Mouse (Mus musculus) embryonic facial prominence, embryonic 15.5 days (tissue): ENCODE measurements at regions not wholly inside any gene's neighbourhood (a gene's known extent, or its start where the extent isn't known, plus 50 kb on each side); places are given as distances from the start of the nearest gene placed in this dataset.
"Not testable (repeated sequence)": the region's sequence is repeated elsewhere in the genome, so short reads cannot be mapped to it uniquely, and the experiment has no call there.

Experiments used
- ATAC-seq: fragments of 200-750 bp; cut with Nextera tagmentation; 2 replicates; pipeline ENCODE4 v1.8.0; 2017; ENCODE audit warnings: low read depth, moderate TSS enrichment; ENCODE audit not compliant: insufficient number of reproducible peaks, low FRiP score, low TSS enrichment
- H3K27ac ChIP-seq: fragments of 300-500 bp; sonication (generic); replicated peaks from 2 replicates; pipeline ENCODE4 v1.5.1; 2015; ENCODE audit warnings: mild to moderate bottlenecking, inconsistent platforms
- H3K27me3 ChIP-seq: fragments of 300-500 bp; sonication (generic); 2 replicates; pipeline ENCODE4 v1.6.1; 2015; ENCODE audit warnings: inconsistent platforms
- H3K36me3 ChIP-seq: fragments of 300-500 bp; sonication (generic); 2 replicates; pipeline ENCODE4 v1.6.1; 2015; ENCODE audit warnings: mild to moderate bottlenecking, inconsistent platforms
- H3K4me1 ChIP-seq: fragments of 300-500 bp; sonication (generic); 2 replicates; pipeline ENCODE4 v1.6.1; 2015; ENCODE audit warnings: inconsistent platforms
- H3K4me2 ChIP-seq: fragments of 300-500 bp; sonication (generic); replicated peaks from 2 replicates; pipeline ENCODE4 v1.6.1; 2015; ENCODE audit warnings: mild to moderate bottlenecking, inconsistent platforms
- H3K4me3 ChIP-seq: fragments of 300-500 bp; sonication (generic); replicated peaks from 2 replicates; pipeline ENCODE4 v1.5.1; 2015; ENCODE audit warnings: mild to moderate bottlenecking, inconsistent platforms
- H3K9ac ChIP-seq: fragments of 300-500 bp; sonication (generic); 2 replicates; pipeline ENCODE4 v1.6.1; 2015; ENCODE audit warnings: inconsistent platforms
- H3K9me3 ChIP-seq: fragments of 300-500 bp; sonication (generic); replicated peaks from 2 replicates; pipeline ENCODE4 v1.6.1; 2016; ENCODE audit warnings: inconsistent platforms
- WGBS: fragments of 180-500 bp; shearing (Covaris S2); methylation state at CpG from one replicate; pipeline ENCODE4 v1.1.7; 2015; 5-methylcytosine and 5-hydroxymethylcytosine counted together

DNA sequence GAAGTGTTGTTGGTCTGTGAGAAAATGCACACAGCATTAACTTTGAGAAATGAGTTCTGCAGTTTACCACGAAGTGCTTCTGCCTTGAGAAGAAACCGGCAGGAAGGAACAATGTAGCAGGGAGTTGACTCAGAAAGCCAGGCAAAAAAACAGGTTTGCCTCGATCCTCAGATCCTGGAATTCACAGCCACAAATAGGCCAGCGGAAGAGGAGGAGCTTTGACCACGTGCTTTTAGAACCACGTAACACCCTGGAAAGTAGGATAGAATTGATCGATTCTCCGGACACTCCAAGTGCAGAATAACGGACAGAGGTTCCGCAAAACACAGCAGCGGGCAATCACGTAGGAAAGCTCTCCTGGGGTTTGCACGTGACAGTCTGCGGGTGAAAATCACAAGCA lies 106.0 kb upstream of the Rhobtb1 start:
- Histone ChIP-seq H3K9ac (no peak overlapping the region), H3K4me1 (peaks cover 26% of the 10 kb centered on the region), H3K27ac (peak overlapping the region; percentile 41), H3K4me2 (0 out of 2 replicates have a peak overlapping the region, but pooled peaks have one; percentile 6), H3K27me3 (no peaks in the 10 kb centered on the region), H3K36me3 (no peaks in the 10 kb centered on the region), H3K4me3 (no peak overlapping the region), H3K9me3 (no peaks in the 10 kb centered on the region)
- 48% methylated on average over 14 of the region's 14 CpGs for WGBS
- ATAC-seq, result no peak

DNA sequence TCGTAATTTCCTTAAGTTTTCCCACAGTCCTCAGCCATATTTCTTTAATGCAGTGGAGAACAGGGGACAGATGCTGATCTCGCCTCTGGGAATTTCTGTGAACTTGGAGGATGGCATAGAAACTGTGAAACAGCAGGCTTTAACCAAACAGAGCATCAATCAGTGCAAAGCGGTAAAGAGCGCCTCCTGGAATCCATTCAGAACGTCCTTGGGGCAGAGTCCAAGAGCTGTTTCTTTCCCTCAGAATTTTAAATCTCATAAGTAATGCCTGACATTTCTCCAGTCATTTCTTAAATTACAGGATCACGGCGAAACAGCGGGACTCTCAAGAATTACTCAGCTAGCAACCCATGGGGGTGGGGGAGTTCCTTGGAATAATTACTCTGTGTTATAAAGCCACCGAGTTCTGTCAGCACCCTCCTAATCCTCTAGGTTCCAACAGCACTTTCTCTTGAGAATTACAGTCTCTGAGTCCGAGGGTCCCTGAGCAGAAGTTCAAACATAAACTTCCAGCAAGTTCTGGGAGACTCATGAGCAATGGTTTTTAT lies 105.2 kb upstream of the Rhobtb1 start:
- H3K4me2 ChIP-seq, result peak overlapping the region; percentile 15; the same call in 1 of the 2 replicates
- no peak overlapping the region for H3K4me3 ChIP-seq
- 12% methylated on average over 10 of the region's 10 CpGs for WGBS
- no peak overlapping the region for H3K9ac ChIP-seq
- ATAC-seq, result peak; percentile 69; the same call in 1 of the 2 replicates
- no peaks in the 10 kb centered on the region for H3K9me3 ChIP-seq
- no peaks in the 10 kb centered on the region for H3K36me3 ChIP-seq
- no peaks in the 10 kb centered on the region for H3K27me3 ChIP-seq
- peaks cover 26% of the 10 kb centered on the region for H3K4me1 ChIP-seq
- peak overlapping the region; percentile 74 for H3K27ac ChIP-seq

DNA sequence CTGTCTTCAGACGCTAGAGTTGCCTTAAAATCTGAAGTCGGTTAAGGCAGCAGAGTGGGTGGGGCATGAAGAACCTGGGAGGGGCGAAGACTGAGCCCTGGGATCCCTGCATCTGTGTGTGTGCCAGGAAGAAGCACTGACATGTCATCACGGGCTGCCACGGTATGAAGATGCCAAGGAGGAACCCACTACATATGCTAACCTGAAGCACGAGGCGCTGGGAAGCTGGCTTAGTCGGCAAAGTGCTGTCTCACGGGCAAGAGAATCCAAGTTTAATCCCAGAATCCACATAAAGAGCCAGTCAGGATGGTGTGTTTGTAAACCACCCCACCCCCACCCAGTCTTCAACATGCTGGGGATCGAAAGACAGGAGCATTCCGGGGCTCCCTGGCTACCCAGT lies 73.2 kb upstream of the Rhobtb1 start:
- no peak for ATAC-seq
- Histone ChIP-seq H3K36me3 (no peaks in the 10 kb centered on the region), H3K9me3 (no peaks in the 10 kb centered on the region), H3K27ac (no peak overlapping the region), H3K4me2 (no peak overlapping the region), H3K27me3 (no peaks in the 10 kb centered on the region), H3K9ac (no peak overlapping the region), H3K4me3 (no peak overlapping the region), H3K4me1 (0 out of 2 replicates have a peak, but pooled peaks cover 3% of the 10 kb centered on the region)
- 59% methylated on average over 11 of the region's 11 CpGs for WGBS

DNA sequence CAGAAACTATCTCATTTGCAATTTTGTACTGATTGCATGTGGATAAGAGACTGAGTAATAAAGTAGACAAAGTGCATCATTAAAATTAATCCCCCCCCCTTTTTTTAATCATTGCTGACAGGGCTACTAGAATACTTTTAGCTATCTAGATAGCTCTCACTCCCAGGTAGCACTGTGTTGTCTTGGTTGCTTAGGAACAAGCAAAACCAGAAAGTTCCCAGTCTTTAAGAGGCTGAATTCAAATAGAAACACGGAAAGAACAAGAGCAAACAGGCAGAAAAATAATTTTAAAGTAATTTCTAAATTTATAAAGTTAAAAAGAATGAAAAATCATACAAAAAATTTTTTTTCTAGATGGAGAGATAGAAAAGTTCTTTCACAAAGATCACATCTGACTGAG lies 65.0 kb upstream of the Rhobtb1 start:
- Histone ChIP-seq H3K4me2 (no peak overlapping the region), H3K9me3 (no peaks in the 10 kb centered on the region), H3K4me3 (no peak overlapping the region), H3K36me3 (no peaks in the 10 kb centered on the region), H3K27me3 (no peaks in the 10 kb centered on the region), H3K9ac (no peak overlapping the region), H3K4me1 (no peaks in the 10 kb centered on the region), H3K27ac (no peak overlapping the region)
- WGBS, result 76% methylated on average over 1 of the region's 1 CpGs
- no peak for ATAC-seq

DNA sequence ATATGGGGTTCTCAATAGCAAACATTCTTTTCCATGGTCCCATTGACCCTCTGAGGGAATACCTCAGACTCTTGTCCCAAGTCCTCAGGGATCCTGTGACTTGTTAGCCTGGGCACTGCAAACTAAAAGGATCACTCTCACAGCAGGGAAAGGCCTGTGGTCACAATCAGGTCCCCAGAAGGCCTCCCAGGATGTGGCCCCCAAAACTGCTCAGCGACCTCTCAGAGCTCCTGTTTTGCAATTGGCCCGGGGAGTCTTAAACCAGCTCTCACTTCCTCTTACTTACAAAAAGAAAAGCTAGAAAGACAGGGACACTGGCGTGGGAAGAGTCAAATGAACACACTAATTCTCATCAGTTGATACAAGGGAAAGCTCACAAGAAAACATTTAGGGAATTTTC lies 59.4 kb upstream of the Rhobtb1 start:
- H3K36me3 ChIP-seq, result no peaks in the 10 kb centered on the region
- H3K27me3 ChIP-seq, result no peaks in the 10 kb centered on the region
- ATAC-seq, result no peak
- 69% methylated on average over 3 of the region's 3 CpGs for WGBS
- H3K4me3 ChIP-seq, result no peak overlapping the region
- H3K4me2 ChIP-seq, result no peak overlapping the region
- no peak overlapping the region for H3K27ac ChIP-seq
- H3K9me3 ChIP-seq, result no peaks in the 10 kb centered on the region
- H3K4me1 ChIP-seq, result no peaks in the 10 kb centered on the region
- H3K9ac ChIP-seq, result no peak overlapping the region

DNA sequence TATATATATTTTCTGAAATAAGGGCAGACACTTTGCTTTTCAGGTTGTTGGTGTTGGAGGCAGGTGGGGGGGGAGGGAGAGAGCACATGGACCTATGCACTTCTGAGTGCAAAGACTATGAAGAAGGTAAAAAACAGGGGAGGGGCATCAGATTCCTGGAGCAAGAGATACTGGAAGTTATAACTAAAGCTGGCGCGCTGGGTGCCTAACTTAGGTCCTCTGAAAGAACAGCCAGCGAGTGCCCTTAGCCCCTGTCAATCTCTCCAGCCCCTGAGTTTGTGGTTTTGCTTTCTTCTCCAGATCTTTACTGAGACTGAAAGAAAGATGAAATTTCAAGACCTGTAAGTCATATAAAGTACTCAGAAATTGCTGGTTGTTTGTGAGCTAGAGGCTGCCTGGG lies 51.2 kb upstream of the Rhobtb1 start:
- Histone ChIP-seq H3K4me1 (no peaks in the 10 kb centered on the region), H3K27ac (no peak overlapping the region), H3K36me3 (no peaks in the 10 kb centered on the region), H3K9me3 (no peaks in the 10 kb centered on the region), H3K27me3 (no peaks in the 10 kb centered on the region), H3K4me3 (no peak overlapping the region), H3K4me2 (no peak overlapping the region), H3K9ac (no peak overlapping the region)
- 91% methylated on average over 3 of the region's 3 CpGs for WGBS
- no peak for ATAC-seq

DNA sequence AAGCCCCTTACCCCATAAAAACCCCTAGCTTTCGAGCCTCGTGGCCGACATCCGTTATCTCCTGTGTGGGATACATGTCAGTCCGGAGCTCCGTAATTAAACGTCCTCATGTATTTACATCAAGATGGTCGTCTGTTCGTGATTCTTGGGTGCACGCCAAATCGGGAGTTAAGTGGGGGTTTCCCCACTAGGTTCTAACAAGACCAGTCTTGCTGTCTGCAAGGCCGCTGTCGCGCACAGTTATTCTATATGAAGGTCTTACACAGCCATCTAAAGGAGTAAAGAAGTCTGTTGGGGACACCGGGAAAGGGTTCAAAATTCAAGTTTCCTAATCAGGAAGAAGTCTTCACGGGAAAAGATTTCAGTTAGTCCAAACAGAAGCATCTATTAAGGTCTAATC lies 50.5 kb upstream of the Rhobtb1 start:
- H3K9ac ChIP-seq, H3K4me2 ChIP-seq, H3K9me3 ChIP-seq, H3K27me3 ChIP-seq, H3K4me1 ChIP-seq, ATAC-seq, H3K4me3 ChIP-seq, H3K36me3 ChIP-seq, H3K27ac ChIP-seq: not testable (repeated sequence)
- WGBS, result 67% methylated on average over 16 of the region's 16 CpGs
